8 mouse cellular contexts compared by ENCODE assay signal in the genomic region with DNA sequence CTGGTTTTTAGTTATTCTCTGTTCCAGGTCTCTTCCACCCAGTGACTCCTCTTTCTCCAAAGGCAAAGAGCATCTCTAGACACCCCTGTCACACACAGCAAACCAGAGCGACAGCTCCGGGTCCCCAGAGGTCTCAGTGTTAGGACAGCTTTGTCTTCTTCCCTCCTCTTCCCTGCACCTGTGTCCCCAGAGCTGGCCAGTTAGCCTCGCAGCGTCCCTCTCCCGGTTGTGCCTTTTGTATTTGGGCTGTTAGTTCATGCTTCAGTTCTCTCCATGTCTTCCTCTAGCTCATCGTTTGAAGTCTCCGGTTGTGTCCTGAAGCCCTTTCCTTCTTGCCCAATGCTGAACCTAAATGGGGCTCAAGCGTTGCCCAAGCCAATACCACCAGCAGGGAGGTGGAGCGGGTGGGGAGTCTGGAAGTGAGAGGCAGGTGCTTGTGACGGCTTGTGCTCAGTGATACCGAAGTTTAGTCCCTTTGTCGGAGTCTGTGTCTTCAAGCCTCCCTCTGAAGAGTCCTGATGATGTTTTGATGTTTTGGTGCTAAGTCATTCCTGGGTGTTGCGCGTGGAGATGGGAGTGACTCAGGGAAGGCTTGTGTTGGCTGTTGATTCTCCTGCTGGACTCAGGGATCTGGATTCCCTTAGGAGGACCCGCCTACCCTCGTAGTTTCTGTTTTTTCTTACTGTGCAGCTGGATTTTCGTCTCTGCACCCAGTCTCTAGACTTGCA. TPM values are rescaled to one million over a fixed set of nuclear protein-coding genes. Genes with fewer than 3 reads are reported as not detected.
DNase-seq lines count a peak whose midpoint lies in the region; ATAC-seq and TF ChIP-seq lines count a peak whose summit lies in the region.

No protein-coding gene starts in this region.

- peak overlapping the region; percentile 80 for H3K4me2 ChIP-seq in limb, embryonic 15.5 days
- H3K4me2 ChIP-seq in midbrain, postnatal 0 days (ENCODE audit: low read depth, low read length, poor library complexity, severe bottlenecking), result peak overlapping the region; percentile 80

- 5% methylated on average over 17 of the region's 17 CpGs for WGBS in forebrain, embryonic 10.5 days
- WGBS in limb, embryonic 15.5 days, result 3% methylated on average over 17 of the region's 17 CpGs
- WGBS in midbrain, postnatal 0 days, result 6% methylated on average over 17 of the region's 17 CpGs

- no peaks in the 10 kb centered on the region for H3K36me3 ChIP-seq in forebrain, embryonic 10.5 days (replicated peaks)
- no peaks in the 10 kb centered on the region for H3K36me3 ChIP-seq in limb, embryonic 15.5 days
- H3K36me3 ChIP-seq in midbrain, postnatal 0 days (ENCODE audit: insufficient read depth, low read length), result no peaks in the 10 kb centered on the region

- ATAC-seq in limb, embryonic 15.5 days (ENCODE audit: insufficient number of reproducible peaks, low FRiP score, low TSS enrichment, low read depth), result no peak
- peak; percentile 52 for ATAC-seq in midbrain, postnatal 0 days (ENCODE audit: low FRiP score)

- H3K9ac ChIP-seq in limb, embryonic 15.5 days, result peak overlapping the region; percentile 87
- peak overlapping the region; percentile 89 for H3K9ac ChIP-seq in midbrain, postnatal 0 days (replicated peaks; ENCODE audit: low read length, poor library complexity, severe bottlenecking)

- peak; percentile 33 to 73 for DNase-seq in spleen, postnatal 4 days (ENCODE audit: low spot score in 2 of 2)
- no peak for DNase-seq in spleen, postnatal 36 days (ENCODE audit: low spot score in 2 of 2)
- DNase-seq in adrenal gland, postnatal 14 days, result peak; percentile 26
- DNase-seq in forebrain, embryonic 10.5 days (ENCODE audit: extremely low spot score, low spot score), result peak; percentile 28
- peak; percentile 52 for DNase-seq in induced T-regulatory cell, adult 2 months (ENCODE audit: low read depth)
- peak; percentile 19 for DNase-seq in midbrain, postnatal 0 days (ENCODE audit: low spot score)
- no peak for DNase-seq in ovary, adult 18-20 months (ENCODE audit: low spot score)

- peak overlapping the region; percentile 89 for H3K4me3 ChIP-seq in forebrain, embryonic 10.5 days
- H3K4me3 ChIP-seq in limb, embryonic 15.5 days, result peak overlapping the region; percentile 86
- peak overlapping the region; percentile 67 for H3K4me3 ChIP-seq in midbrain, postnatal 0 days (ENCODE audit: low read depth, low read length)

- no peaks in the 10 kb centered on the region for H3K27me3 ChIP-seq in forebrain, embryonic 10.5 days (ENCODE audit: poor library complexity, severe bottlenecking)
- no peaks in the 10 kb centered on the region for H3K27me3 ChIP-seq in limb, embryonic 15.5 days
- H3K27me3 ChIP-seq in midbrain, postnatal 0 days (ENCODE audit: insufficient read depth, low read length), result no peaks in the 10 kb centered on the region

- no peaks in the 10 kb centered on the region for H3K9me3 ChIP-seq in forebrain, embryonic 10.5 days
- H3K9me3 ChIP-seq in limb, embryonic 15.5 days, result no peaks in the 10 kb centered on the region
- no peaks in the 10 kb centered on the region for H3K9me3 ChIP-seq in midbrain, postnatal 0 days (ENCODE audit: low read length)

- H3K27ac ChIP-seq in forebrain, embryonic 10.5 days, result peak overlapping the region; percentile 88
- peak overlapping the region; percentile 88 for H3K27ac ChIP-seq in limb, embryonic 15.5 days
- peak overlapping the region; percentile 82 for H3K27ac ChIP-seq in midbrain, postnatal 0 days (ENCODE audit: low read depth, low read length)

- TF ChIP-seq CTCF in midbrain, postnatal 0 days (IDR thresholded peaks at IDR 0.05), result no peak

- peaks cover 21% of the 10 kb centered on the region for H3K4me1 ChIP-seq in forebrain, embryonic 10.5 days
- H3K4me1 ChIP-seq in limb, embryonic 15.5 days, result peaks cover 15% of the 10 kb centered on the region
- 0 out of 2 replicates have a peak, but pooled peaks cover 5% of the 10 kb centered on the region for H3K4me1 ChIP-seq in midbrain, postnatal 0 days (ENCODE audit: insufficient read depth, low read length)

RNA-seq across cellular contexts. Expression of a gene that starts 0.8 kb away (rescaled TPM):
- 17.2 and 21.9 TPM in 2 replicates for total RNA-seq in adrenal gland, postnatal 14 days (2021)
- 8.1 and 9.8 TPM in 2 replicates for polyA plus RNA-seq in forebrain, embryonic 10.5 days (2016; fragmentation: Nextera tagmentation; extraction: Ambion mirVana)
- polyA plus RNA-seq in limb, embryonic 15.5 days (2015; fragmentation: Nextera tagmentation; extraction: Ambion mirVana), result 13.2 and 14.3 TPM in 2 replicates
- 22.8 and 30.8 TPM in 2 replicates for total RNA-seq in midbrain, postnatal 0 days (2014; rRNA removed)
- polyA plus RNA-seq in midbrain, postnatal 0 days (2015; fragmentation: Nextera tagmentation; extraction: Ambion mirVana), result 6.6 and 7.0 TPM in 2 replicates

RNA-seq across cellular contexts. Expression of a gene that starts 9.9 kb away (rescaled TPM):
- not detected in 2 replicates for total RNA-seq in adrenal gland, postnatal 14 days (2021)
- polyA plus RNA-seq in forebrain, embryonic 10.5 days (2016; fragmentation: Nextera tagmentation; extraction: Ambion mirVana), result not detected in 2 replicates
- 0.31 TPM in 1 of 2 replicates, not detected in the other for polyA plus RNA-seq in limb, embryonic 15.5 days (2015; fragmentation: Nextera tagmentation; extraction: Ambion mirVana)
- total RNA-seq in midbrain, postnatal 0 days (2014; rRNA removed), result not detected in 2 replicates
- polyA plus RNA-seq in midbrain, postnatal 0 days (2015; fragmentation: Nextera tagmentation; extraction: Ambion mirVana), result 0.20 and 0.21 TPM in 2 replicates

Comparison
In these comparisons a context has a peak if more than half of its experiments do, and no peak if none do; other contexts are left out.
1. DNase-seq: peak in spleen, postnatal 4 days (2 of 2), adrenal gland, postnatal 14 days (single experiment), forebrain, embryonic 10.5 days (single experiment), induced T-regulatory cell, adult 2 months (single experiment) and midbrain, postnatal 0 days (single experiment); none in spleen, postnatal 36 days (0 of 2) and ovary, adult 18-20 months (single experiment).
2. Peak in every context shown above with its lines, with median percentiles within 50 percentile points of each other: H3K27ac ChIP-seq and H3K4me3 ChIP-seq.